Mouse (Mus musculus) heart, adult 8-10 months (tissue): ENCODE measurements at regions not wholly inside any gene's neighbourhood (a gene's known extent, or its start where the extent isn't known, plus 50 kb on each side); places are given as distances from the start of the nearest gene placed in this dataset.

Experiments used
- DNase-seq: peaks from one replicate; pipeline ENCODE4 v3.0.0; 2022; ENCODE audit warnings: low spot score

GRCm38 (mm10) chr14:98533600-98533999 is 364.0 kb upstream of the Dach1 start:
- DNase-seq: no peak

- DNase-seq: no peak
These were observed 351.4 kb upstream of the Dach1 start for GRCm38 (mm10) chr14:98520966-98521365.

GRCm38 (mm10) chr14:98505321-98505720 is 335.8 kb upstream of the Dach1 start:
- DNase-seq: peak; percentile 33

- DNase-seq: no peak
These were observed 307.9 kb upstream of the Dach1 start for GRCm38 (mm10) chr14:98477416-98477815.

- no peak for DNase-seq
These were observed 302.4 kb upstream of the Dach1 start for GRCm38 (mm10) chr14:98471803-98472509.

- DNase-seq: no peak
These were observed 284.9 kb upstream of the Dach1 start for GRCm38 (mm10) chr14:98454461-98454860.

- no peak for DNase-seq
These were observed 282.6 kb upstream of the Dach1 start for GRCm38 (mm10) chr14:98452191-98452590.

GRCm38 (mm10) chr14:98449568-98449967 is 280.0 kb upstream of the Dach1 start:
- DNase-seq: no peak

- DNase-seq: no peak
These were observed 272.8 kb upstream of the Dach1 start for GRCm38 (mm10) chr14:98442411-98442810.

- DNase-seq: no peak
These were observed 272.4 kb upstream of the Dach1 start for GRCm38 (mm10) chr14:98441954-98442353.

GRCm38 (mm10) chr14:98431959-98432358 is 262.4 kb upstream of the Dach1 start:
- no peak for DNase-seq

- DNase-seq: no peak
These were observed 248.2 kb upstream of the Dach1 start for GRCm38 (mm10) chr14:98417719-98418118.

GRCm38 (mm10) chr14:98414201-98414600 is 244.6 kb upstream of the Dach1 start:
- DNase-seq: no peak

- peak; percentile 8 for DNase-seq
These were observed 236.5 kb upstream of the Dach1 start for GRCm38 (mm10) chr14:98405936-98406635.

GRCm38 (mm10) chr14:98404026-98404425 is 234.5 kb upstream of the Dach1 start:
- DNase-seq: no peak

- DNase-seq: no peak
These were observed 218.3 kb upstream of the Dach1 start for GRCm38 (mm10) chr14:98387871-98388270.
